Mouse (Mus musculus) neural tube, embryonic 15.5 days (tissue): Measurements from ENCODE around the gene Hoxc9. TPM values are rescaled to one million over a fixed set of nuclear protein-coding genes. Genes with fewer than 3 reads are reported as not detected.

Source experiments
- ATAC-seq: fragments of 200-750 bp; cut with Nextera tagmentation; 2 replicates; pipeline ENCODE4 v1.8.0; 2017; ENCODE audit warnings: mild to moderate bottlenecking, moderate TSS enrichment, moderate library complexity; ENCODE audit not compliant: low FRiP score
- H3K27ac ChIP-seq: fragments of 300-500 bp; sonication (generic); replicated peaks from 2 replicates; pipeline ENCODE4 v1.5.1; 2015; ENCODE audit warnings: mild to moderate bottlenecking, inconsistent platforms
- H3K27me3 ChIP-seq: fragments of 300-500 bp; sonication (generic); replicated peaks from 2 replicates; pipeline ENCODE4 v1.6.1; 2015; ENCODE audit warnings: inconsistent platforms
- H3K36me3 ChIP-seq: fragments of 300-500 bp; sonication (generic); 2 replicates; pipeline ENCODE4 v1.6.1; 2015; ENCODE audit warnings: inconsistent platforms
- H3K4me1 ChIP-seq: fragments of 300-500 bp; sonication (generic); 2 replicates; pipeline ENCODE4 v1.6.1; 2015; ENCODE audit warnings: inconsistent platforms
- H3K4me2 ChIP-seq: fragments of 300-500 bp; sonication (generic); 2 replicates; pipeline ENCODE4 v1.6.1; 2015; ENCODE audit warnings: inconsistent platforms, mild to moderate bottlenecking, moderate library complexity
- H3K4me3 ChIP-seq: fragments of 300-500 bp; sonication (generic); replicated peaks from 2 replicates; pipeline ENCODE4 v1.5.1; 2015; ENCODE audit warnings: mild to moderate bottlenecking, inconsistent platforms
- H3K9ac ChIP-seq: fragments of 300-500 bp; sonication (generic); replicated peaks from 2 replicates; pipeline ENCODE4 v1.6.1; 2015; ENCODE audit warnings: mild to moderate bottlenecking, inconsistent platforms
- H3K9me3 ChIP-seq: fragments of 300-500 bp; sonication (generic); replicated peaks from 2 replicates; pipeline ENCODE4 v1.6.1; 2016; ENCODE audit warnings: inconsistent platforms
- WGBS: fragments of 180-500 bp; shearing (Covaris S2); methylation state at CpG from one replicate; pipeline ENCODE4 v1.1.7; 2015; ENCODE audit warnings: mixed read lengths; 5-methylcytosine and 5-hydroxymethylcytosine counted together
- polyA plus RNA-seq: library from polyadenylated mRNA; unstranded; fragments of >200 nt; fragmentation: Nextera tagmentation; extraction: Ambion mirVana; gene quantifications from 2 replicates; pipeline ENCODE4 v1.2.1, GENCODE M21; 2015

Hoxc9 gene
- 19.7 and 30.9 TPM in 2 replicates for polyA plus RNA-seq

DNA sequence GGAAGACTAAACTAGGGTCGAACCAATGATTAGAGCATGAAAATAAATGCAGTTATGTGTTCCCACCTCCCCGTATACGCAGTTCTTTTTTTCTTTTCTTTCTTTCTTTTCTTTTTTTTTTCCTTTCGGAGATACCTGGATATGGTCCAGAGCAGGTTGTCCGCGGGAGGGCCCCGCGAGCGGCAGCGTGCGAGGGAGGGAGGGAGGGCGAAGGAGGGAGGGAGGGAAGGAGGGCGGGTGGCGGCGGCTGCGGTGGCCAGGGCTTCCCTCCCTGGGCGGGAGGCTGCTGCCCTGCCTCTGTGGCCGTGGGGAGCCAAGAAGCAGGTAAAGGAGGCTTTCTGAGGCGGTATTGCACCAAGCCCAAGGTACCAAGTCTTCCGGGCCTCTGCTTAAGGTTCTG is at the start of gene Hoxc9:
Hoxc9 (plus strand) TSS at position 269 of the 400 bp plus-strand sequence.
- 2% methylated on average over 12 of the region's 20 CpGs for WGBS
- no peak for ATAC-seq
- Histone ChIP-seq H3K4me3 (peak within 1 kb of the TSS; percentile 64), H3K4me2 (peak within 1 kb of the TSS; percentile 70), H3K27ac (peak within 1 kb of the TSS; percentile 95), H3K4me1 (peaks cover 26% of the 10 kb centered on the region), H3K9me3 (no peaks in the 10 kb centered on the region), H3K9ac (peak within 1 kb of the TSS; percentile 93), H3K27me3 (peaks cover 18% of the 10 kb centered on the region; the same call in 1 of the 2 replicates), H3K36me3 (no peaks in the 10 kb centered on the region)

DNA sequence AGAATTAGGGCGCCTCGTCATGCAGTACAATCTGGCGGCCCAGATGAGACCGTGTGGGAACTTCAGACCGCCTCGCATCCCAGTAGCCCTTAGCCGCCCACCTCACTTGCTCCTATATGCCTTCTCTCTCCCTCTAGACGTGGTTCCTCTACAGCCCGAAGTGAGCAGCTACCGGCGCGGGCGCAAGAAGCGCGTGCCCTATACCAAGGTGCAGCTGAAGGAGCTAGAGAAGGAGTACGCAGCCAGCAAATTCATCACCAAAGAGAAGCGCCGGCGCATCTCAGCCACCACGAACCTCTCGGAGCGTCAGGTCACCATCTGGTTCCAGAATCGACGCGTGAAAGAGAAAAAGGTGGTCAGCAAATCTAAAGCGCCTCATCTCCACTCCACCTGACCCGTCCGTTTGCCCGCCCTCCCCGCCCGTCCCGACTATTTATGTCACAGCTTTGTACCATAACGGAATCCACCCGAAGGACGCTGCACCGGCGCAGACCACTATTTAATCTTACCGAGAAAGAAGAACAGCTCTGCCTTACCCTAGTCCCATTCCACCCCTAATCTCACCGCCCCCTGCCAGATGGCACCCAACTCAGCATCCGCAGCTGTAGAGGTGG is 49.1 kb upstream of the Hoxc9 start:
- H3K4me2 ChIP-seq, result peak overlapping the region; percentile 5; the same call in 1 of the 2 replicates

DNA sequence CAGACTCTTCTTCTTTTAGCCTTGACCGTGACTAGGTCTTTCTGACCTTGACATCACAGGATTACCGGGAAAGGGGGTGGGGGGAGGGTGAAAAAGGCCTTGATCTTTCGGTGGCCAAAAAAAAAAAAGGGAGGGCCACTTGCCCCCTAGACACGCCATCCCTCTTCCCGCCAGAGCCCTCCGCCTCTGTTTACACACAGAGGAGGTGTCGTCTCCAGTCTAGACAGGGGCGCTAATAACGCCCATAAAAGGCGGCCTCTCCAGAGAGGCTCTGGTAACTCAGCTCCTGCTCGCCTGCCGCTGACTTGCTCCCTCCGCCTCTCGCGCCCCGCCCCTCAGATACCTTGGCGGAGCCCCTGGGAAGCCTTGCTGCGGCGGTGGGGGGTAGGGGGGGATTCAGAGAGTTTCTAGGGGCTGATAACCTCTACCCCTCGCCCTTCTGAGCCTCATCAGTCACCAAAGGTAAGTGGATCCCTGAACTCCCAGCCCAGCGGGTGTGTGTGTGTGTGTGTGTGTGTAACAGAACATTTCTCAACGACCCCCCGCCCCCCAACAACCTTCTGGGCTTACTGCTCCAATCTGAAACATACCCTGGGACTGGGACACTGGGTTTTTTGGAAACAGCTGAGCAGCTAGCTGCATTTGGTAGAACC is 44.4 kb upstream of the Hoxc9 start:
- peaks cover 90% of the 10 kb centered on the region for H3K27me3 ChIP-seq
- 0 out of 2 replicates have a peak overlapping the region, but pooled peaks have one; percentile 28 for H3K27ac ChIP-seq
- H3K4me1 ChIP-seq, result no peaks in the 10 kb centered on the region
- WGBS, result under 1% methylated on average over 23 of the region's 23 CpGs
- no peak overlapping the region for H3K9ac ChIP-seq
- no peak overlapping the region for H3K4me3 ChIP-seq
- H3K36me3 ChIP-seq, result no peaks in the 10 kb centered on the region
- ATAC-seq, result no peak
- no peaks in the 10 kb centered on the region for H3K9me3 ChIP-seq
- peak overlapping the region; percentile 17; the same call in 1 of the 2 replicates for H3K4me2 ChIP-seq

More for the DNA sequence above, 49.1 kb upstream of the Hoxc9 start:
- Histone ChIP-seq H3K4me1 (no peaks in the 10 kb centered on the region), H3K36me3 (no peaks in the 10 kb centered on the region), H3K9ac (no peak overlapping the region), H3K27me3 (peaks cover 87% of the 10 kb centered on the region), H3K4me3 (no peak overlapping the region), H3K27ac (no peak overlapping the region), H3K9me3 (no peaks in the 10 kb centered on the region)
- 2% methylated on average over 40 of the region's 40 CpGs for WGBS
- ATAC-seq, result no peak

DNA sequence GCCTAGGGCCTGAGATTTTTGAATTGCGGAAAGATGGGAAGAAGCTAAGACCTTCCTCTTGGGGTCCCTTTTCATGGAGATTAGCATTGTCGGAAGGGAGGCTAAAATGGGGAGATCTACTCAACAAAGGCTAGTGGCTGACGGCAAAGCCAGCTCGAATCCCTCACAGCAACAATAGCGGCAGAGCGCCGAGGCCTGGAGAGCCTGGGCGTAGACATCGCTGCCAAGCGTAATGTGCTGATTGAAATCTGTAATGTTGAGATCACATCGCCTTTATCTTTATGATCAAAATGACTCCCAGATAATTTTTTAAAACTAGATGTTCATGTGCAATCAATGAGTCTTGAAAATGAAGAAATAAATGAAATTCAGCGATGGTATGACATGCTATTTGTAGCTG is 41.8 kb upstream of the Hoxc9 start:
- 2% methylated on average over 12 of the region's 12 CpGs for WGBS
- Histone ChIP-seq H3K9me3 (no peaks in the 10 kb centered on the region), H3K27me3 (peaks cover 92% of the 10 kb centered on the region), H3K4me1 (peaks cover 3% of the 10 kb centered on the region; the same call in 1 of the 2 replicates), H3K9ac (peak overlapping the region; percentile 23; the same call in 1 of the 2 replicates), H3K4me2 (peak overlapping the region; percentile 43), H3K36me3 (no peaks in the 10 kb centered on the region), H3K4me3 (peak overlapping the region; percentile 37; the same call in 1 of the 2 replicates), H3K27ac (0 out of 2 replicates have a peak overlapping the region, but pooled peaks have one; percentile 33)
- ATAC-seq, result no peak

DNA sequence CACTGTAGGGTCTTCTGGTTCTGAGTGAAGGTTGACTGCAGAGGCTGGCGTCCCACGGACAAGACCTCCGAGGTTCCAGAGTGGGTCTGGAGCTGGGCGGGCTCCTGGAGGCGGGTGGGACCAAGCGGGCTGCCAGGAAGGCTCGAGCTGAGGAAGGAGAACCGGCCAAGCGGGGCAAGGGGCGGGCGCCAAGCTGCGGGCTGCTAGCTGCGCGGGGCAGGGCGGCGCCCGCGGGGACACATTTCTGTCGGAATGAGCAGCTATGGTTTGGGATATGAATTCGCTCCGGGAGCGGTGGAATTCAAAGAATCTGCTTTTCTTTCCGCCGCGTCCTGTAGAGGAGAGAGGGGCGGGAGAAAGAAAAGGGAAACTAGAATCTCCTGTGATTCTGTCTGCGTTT is 41.3 kb upstream of the Hoxc9 start:
- H3K4me1 ChIP-seq, result peaks cover 5% of the 10 kb centered on the region; the same call in 1 of the 2 replicates
- H3K27ac ChIP-seq, result peak overlapping the region; percentile 28; the same call in 1 of the 2 replicates
- H3K9me3 ChIP-seq, result no peaks in the 10 kb centered on the region
- H3K36me3 ChIP-seq, result no peaks in the 10 kb centered on the region
- H3K9ac ChIP-seq, result 0 out of 2 replicates have a peak overlapping the region, but pooled peaks have one; percentile 20
- H3K27me3 ChIP-seq, result peaks cover 92% of the 10 kb centered on the region
- peak overlapping the region; percentile 43 for H3K4me2 ChIP-seq
- ATAC-seq, result no peak
- H3K4me3 ChIP-seq, result peak overlapping the region; percentile 37
- under 1% methylated on average over 27 of the region's 27 CpGs for WGBS

DNA sequence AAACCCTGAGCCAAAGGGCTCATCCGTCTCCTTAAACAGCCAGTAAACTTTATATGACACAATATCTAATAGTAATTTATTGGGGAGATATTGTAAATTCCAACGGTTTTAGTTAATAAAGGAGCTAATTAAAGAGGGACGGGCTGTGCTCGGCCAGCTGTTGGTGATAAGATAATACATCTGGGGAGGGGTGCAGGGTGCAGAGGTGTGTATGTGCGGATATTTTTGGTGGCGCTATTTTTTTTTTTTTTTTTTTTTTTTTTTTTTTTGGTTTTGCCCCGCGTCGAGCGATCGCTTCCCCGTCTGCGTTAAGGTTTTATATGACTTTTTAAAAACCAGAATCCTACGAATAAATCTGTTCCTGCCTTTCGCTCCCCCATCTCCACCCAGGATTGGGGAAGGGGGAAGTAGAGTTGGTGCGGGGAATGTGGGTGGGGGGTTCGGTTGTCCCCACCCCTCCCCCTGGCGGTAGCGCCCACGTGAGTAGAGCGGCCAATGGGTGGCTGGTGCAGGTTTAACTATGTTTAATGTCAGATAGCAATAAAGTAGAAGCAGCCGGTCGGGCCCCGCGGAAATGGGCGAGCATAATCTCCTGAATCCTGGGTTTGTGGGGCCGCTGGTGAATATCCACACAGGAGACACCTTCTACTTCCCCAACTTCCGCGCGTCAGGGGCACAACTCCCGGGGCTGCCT is 39.8 kb upstream of the Hoxc9 start, which contains the start of gene Hoxc12:
Hoxc12 (plus strand) TSS at position 479 of the 694 bp plus-strand sequence.
- peaks cover 5% of the 10 kb centered on the region; the same call in 1 of the 2 replicates for H3K4me1 ChIP-seq
- no peaks in the 10 kb centered on the region for H3K36me3 ChIP-seq
- ATAC-seq, result no peak
- H3K27ac ChIP-seq, result peak within 1 kb of the TSS; percentile 69
- H3K9ac ChIP-seq, result 0 out of 2 replicates have a peak within 1 kb of the TSS, but pooled peaks have one; percentile 21
- no peaks in the 10 kb centered on the region for H3K9me3 ChIP-seq
- peak within 1 kb of the TSS; percentile 43 for H3K4me2 ChIP-seq
- peaks cover 92% of the 10 kb centered on the region for H3K27me3 ChIP-seq
- peak within 1 kb of the TSS; percentile 37 for H3K4me3 ChIP-seq
- under 1% methylated on average over 30 of the region's 31 CpGs for WGBS

DNA sequence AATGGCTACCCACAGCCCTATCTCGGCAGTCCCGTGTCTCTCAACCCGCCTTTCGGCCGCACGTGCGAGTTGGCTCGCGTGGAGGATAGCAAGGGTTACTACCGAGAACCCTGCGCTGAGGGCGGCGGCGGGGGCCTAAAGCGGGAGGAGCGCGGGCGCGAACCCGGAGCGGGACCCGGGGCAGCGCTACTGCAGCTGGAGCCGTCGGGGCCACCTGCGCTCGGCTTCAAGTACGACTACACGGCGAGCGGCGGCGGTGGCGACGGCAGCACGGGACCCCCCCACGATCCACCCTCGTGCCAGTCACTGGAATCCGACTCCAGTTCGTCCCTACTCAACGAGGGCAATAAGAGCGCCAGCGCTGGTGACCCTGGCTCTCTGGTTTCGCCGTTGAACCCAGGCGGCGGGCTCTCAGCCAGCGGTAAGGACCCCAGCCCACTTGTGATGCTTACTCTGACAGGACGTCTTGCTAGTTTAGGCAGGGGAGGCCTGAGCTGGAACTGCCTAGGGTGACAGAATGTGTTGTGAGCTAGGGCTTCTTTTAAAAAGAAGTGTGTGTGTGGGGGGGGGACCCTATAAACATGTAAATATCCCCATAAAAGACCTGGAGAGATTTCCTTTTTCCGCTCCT is 39.1 kb upstream of the Hoxc9 start:
- 0 out of 2 replicates have a peak overlapping the region, but pooled peaks have one; percentile 21 for H3K9ac ChIP-seq

DNA sequence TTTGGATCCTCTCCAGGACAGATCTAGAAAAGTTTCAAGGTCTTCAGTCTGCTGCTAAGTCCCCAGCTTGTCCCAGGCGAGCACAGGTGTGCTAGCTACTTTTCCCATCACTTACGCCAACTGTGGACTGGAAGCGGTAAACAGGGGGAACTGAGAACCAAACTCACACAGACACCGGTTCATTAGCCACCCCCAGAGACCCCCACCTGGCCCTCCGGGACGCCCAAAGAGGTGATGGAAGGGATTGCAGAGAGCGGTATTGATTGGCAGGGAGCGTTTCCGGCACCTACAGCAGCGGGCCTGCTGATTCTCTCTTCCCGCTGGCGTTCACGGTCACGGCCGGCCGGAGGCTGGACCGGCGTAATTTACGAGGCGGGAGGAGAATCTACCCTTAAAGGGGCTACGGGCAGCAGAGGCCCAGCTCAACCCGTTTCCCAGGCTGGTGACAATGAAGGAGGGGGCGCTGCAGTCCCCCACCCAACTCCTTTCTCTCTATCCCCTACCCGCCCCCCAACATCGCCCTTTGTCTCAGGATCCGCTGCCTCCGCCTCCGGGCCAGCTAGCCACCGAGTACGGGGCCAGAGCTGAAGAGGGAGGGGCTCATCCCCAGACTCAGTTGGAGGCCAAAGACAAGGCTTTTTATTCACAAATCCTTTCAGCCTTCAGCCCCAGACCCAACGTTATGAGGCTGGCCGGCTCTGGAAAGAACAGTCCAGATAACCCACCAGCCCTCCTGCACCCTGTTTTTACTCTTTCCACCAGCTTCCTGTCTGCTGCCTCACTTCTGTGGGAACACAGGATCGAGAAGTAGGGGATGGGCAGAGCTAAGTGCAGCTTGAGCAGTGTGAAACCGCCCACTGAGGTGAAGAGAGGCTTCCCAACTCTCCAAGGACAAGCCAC is 36.7 kb upstream of the Hoxc9 start:
- 3% methylated on average over 32 of the region's 34 CpGs for WGBS
- Histone ChIP-seq H3K36me3 (no peaks in the 10 kb centered on the region), H3K4me3 (peak overlapping the region; percentile 37), H3K9ac (peak overlapping the region; percentile 11), H3K4me2 (peak overlapping the region; percentile 43), H3K27me3 (peaks cover 84% of the 10 kb centered on the region), H3K9me3 (no peaks in the 10 kb centered on the region), H3K27ac (peak overlapping the region; percentile 41), H3K4me1 (peaks cover 11% of the 10 kb centered on the region)
- no peak for ATAC-seq

More for the DNA sequence above, 39.1 kb upstream of the Hoxc9 start:
- ATAC-seq, result no peak
- H3K36me3 ChIP-seq, result no peaks in the 10 kb centered on the region
- H3K4me2 ChIP-seq, result peak overlapping the region; percentile 43
- 1% methylated on average over 50 of the region's 50 CpGs for WGBS
- H3K9me3 ChIP-seq, result no peaks in the 10 kb centered on the region
- H3K27ac ChIP-seq, result peak overlapping the region; percentile 69
- H3K27me3 ChIP-seq, result peaks cover 92% of the 10 kb centered on the region
- H3K4me3 ChIP-seq, result peak overlapping the region; percentile 37
- H3K4me1 ChIP-seq, result peaks cover 5% of the 10 kb centered on the region; the same call in 1 of the 2 replicates

DNA sequence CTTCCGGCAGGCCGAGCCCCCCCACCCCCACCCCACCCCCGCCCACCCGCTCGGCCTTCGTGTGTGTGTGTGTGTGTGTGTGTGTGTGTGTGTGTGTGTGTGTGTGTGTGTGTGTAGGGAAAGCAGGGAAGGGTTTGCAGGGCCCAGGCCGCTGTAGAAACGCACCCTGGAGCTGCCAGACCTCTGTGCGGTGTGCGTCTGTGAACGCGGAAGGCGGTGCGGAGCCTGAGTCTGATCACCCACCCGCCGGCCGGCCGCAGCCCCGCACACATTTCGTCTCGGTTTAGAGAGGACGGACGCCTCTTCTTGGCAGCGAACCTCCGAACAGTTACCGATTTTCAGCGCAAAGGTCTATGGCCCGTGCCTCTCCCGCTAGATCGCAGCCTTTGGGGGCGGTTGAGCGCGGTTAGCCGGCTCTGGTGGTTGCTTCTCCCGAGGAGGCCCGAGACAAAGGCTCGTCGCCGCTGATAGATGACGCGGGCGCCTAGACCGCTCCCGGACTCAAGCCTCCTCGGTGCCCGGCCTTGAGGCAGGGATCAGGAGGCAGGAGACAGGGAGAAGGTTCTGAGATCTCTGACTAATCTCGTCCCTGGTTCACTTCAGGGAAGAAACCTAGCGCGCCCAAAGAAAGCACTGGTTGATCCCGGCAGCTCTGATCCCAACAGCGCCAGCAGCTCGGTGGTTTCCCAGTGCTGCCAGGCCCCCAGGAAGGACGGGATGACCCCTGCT is 33.3 kb upstream of the Hoxc9 start:
- Histone ChIP-seq H3K9me3 (no peaks in the 10 kb centered on the region), H3K27me3 (peaks cover 90% of the 10 kb centered on the region), H3K9ac (peak overlapping the region; percentile 41), H3K36me3 (no peaks in the 10 kb centered on the region), H3K4me1 (peaks cover 11% of the 10 kb centered on the region), H3K4me3 (peak overlapping the region; percentile 34), H3K27ac (peak overlapping the region; percentile 74), H3K4me2 (peak overlapping the region; percentile 52)
- under 1% methylated on average over 49 of the region's 53 CpGs for WGBS
- ATAC-seq, result no peak

DNA sequence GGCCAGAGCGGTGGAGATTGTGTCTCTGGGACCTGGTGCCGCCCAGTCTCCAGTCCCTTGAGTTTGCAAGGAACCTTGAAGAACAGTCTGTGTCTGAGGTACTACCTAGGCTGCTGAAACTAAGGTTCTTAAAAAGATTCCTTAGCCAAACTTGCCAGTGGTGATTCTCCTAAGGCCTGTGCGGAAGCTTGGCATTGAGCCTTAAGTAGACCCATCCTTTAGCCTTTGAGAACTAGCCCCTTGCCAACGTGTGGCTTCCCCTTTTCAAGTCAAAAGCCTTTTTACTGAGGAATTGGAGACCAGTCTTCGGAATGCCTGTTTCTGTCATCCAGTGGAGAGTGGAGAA is 32.8 kb upstream of the Hoxc9 start:
- peaks cover 11% of the 10 kb centered on the region for H3K4me1 ChIP-seq
- whole genome bisulfite sequencing, result 4% methylated on average over 5 of the region's 5 CpGs
- no peak for ATAC-seq
- peak overlapping the region; percentile 74 for H3K27ac ChIP-seq
- no peaks in the 10 kb centered on the region for H3K9me3 ChIP-seq
- H3K27me3 ChIP-seq, result peaks cover 90% of the 10 kb centered on the region
- H3K4me3 ChIP-seq, result peak overlapping the region; percentile 34
- H3K36me3 ChIP-seq, result no peaks in the 10 kb centered on the region
- peak overlapping the region; percentile 28; the same call in 1 of the 2 replicates for H3K9ac ChIP-seq
- H3K4me2 ChIP-seq, result peak overlapping the region; percentile 52
